Mouse (Mus musculus) CD4-positive helper T cell, adult 2 months (primary cell): ENCODE data around the gene Olfr1504.
"Not testable (repeated sequence)": the region's sequence is repeated elsewhere in the genome, so short reads cannot be mapped to it uniquely, and the experiment has no call there.

Experiments used
- DNase-seq: peaks from one replicate; pipeline ENCODE4 v3.0.0-alpha.2; 2012; ENCODE audit warnings: low read depth, missing footprints, low spot score

Olfr1504 gene

GRCm38 (mm10) chr19:13897828-13898227 is at the start of gene Olfr1504:
Olfr1504 (minus strand) TSS chr19:13897928.
- DNase-seq: no peak

- DNase-seq: no peak
Measured at GRCm38 (mm10) chr19:13913230-13913629, 15.5 kb upstream of the Olfr1504 start, which contains the start of gene Olfr1505. Olfr1505 (plus strand) TSS chr19:13913530.

GRCm38 (mm10) chr19:13861495-13861894 is 36.2 kb downstream of the Olfr1504 start, which contains the start of gene Olfr1502:
Olfr1502 (plus strand) TSS chr19:13861795.
- DNase-seq: no peak

- not testable (repeated sequence) for DNase-seq
Measured at GRCm38 (mm10) chr19:13850592-13850991, 47.1 kb downstream of the Olfr1504 start, which contains the start of gene Olfr1501. Olfr1501 (minus strand) TSS chr19:13850692.
